Mouse (Mus musculus) thymus, postnatal 25 days (tissue): ENCODE data around the gene Rbm20.
"Not testable (repeated sequence)": the region's sequence is repeated elsewhere in the genome, so short reads cannot be mapped to it uniquely, and the experiment has no call there.

Source experiments
- DNase-seq: peaks from one replicate; pipeline ENCODE4 v3.0.0; 2022

Rbm20 gene

GRCm38 (mm10) chr19:53676718-53677634 lies at the start of gene Rbm20:
Gene Rbm20, plus strand, starts transcription at chr19:53677306.
- DNase-seq, result peak; percentile 38

GRCm38 (mm10) chr19:53638041-53638440 lies 39.1 kb upstream of the Rbm20 start:
- DNase-seq, result no peak

DNA sequence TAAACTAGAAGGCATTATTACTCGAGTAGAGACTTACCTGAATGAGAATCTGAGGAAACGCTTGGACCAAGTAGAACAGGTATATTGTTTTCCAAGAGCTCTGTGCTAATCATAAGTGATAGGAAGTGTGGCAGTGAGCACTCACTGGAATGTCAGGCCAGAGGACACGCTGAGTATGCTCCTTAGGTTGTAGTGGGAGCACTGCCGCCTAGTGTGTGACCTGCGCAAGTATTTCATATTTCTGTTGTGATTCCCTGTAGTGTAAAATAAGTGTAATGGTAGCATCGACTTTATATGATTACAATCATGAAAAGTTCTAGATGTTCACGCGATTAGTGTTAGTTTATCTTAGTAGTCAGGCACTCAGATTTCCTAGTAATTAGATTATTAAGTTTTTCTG lies 38.4 kb upstream of the Rbm20 start:
- no peak for DNase-seq

DNA sequence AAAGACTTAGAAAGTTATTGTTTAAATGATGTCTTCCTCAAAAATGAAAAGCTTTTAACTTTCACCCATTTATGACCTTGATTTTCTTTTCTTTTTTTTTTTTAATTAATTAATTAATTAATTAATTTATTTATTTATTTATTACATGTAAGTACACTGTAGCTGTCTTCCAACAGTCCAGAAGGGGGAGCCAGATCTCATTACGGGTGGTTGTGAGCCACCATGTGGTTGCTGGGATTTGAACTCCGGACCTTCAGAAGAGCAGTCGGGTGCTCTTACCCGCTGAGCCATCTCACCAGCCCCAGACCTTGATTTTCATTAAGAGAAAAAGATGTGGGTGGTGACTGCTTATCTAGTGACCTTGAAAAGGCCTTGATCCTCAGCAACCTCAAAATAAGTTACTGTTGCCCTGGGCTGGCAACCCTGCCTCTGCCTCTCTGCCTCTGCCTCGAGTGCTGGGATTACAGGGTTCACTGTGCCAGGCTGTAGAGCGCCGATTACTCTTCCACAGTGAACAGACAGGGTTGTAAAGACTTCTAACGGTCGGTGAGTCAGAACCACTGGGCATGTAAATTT lies 33.0 kb upstream of the Rbm20 start:
- DNase-seq, result no peak

DNA sequence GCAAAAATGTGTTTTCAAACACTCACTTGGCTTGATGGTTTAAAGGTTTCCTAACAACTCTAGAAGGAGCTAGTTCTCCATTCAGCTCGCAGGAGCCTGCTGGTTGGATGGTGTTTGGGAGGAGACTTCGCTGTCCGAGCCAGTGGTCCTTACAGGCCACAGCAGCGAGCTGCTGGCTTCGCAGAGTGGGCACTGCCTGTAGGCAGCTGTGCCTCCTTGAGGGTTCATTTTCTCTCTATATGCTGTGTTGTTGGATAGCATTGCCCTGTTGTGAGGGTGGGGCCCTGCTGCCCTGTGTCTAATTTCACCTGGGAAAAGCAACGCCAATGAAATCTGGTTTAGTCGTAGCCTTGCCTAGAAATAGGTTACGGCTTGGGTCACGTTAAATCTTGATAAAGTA lies 29.8 kb upstream of the Rbm20 start:
- no peak for DNase-seq

GRCm38 (mm10) chr19:53648056-53648455 lies 29.1 kb upstream of the Rbm20 start:
- DNase-seq, result no peak

GRCm38 (mm10) chr19:53648802-53649236 lies 28.3 kb upstream of the Rbm20 start:
- peak; percentile 66 for DNase-seq

DNA sequence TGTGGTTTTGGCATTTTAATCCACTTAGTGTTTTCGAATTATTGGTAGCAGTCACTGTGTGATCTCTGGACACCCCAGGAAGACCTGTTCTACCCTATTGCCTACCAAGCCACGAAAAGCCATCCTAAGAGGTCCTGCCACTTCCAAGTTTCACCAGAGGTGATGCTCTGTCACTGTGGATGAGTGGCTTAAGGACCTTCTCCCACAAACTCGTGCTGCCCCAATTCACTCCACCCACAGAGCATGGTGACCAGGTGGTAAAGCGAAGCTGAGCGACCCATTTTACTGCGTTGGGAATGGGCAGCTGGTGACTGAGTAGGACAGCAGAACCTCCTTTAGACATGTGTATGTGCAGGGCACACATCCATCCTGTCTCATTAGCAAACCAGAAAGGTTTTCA lies 27.7 kb upstream of the Rbm20 start:
- no peak for DNase-seq

DNA sequence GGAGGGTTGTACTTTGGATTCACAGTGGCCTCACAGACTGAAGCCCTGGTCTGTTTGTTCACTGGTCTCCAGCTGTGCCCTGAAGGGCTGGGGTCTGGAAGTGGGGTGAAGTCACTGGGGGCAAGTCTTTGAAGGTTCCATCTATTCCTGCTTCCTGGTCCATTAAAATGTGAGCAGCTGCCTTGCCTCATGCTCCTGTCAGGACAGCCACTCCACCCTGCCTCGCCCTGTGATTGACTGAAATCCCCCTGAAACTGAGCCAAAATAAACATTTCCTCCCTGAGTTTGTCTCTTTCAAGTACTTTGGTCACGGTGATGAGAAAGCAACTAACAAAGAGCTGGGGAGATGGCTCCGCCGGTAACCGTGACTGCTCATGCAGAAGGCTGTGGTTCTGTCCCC lies 27.3 kb upstream of the Rbm20 start:
- no peak for DNase-seq

- DNase-seq, result no peak
Observed at GRCm38 (mm10) chr19:53650921-53651320, 26.2 kb upstream of the Rbm20 start.

GRCm38 (mm10) chr19:53652267-53652666 lies 24.8 kb upstream of the Rbm20 start:
- no peak for DNase-seq

GRCm38 (mm10) chr19:53653624-53654467 lies 23.3 kb upstream of the Rbm20 start:
- DNase-seq, result no peak

- DNase-seq, result not testable (repeated sequence)
Observed at GRCm38 (mm10) chr19:53656443-53656842, 20.7 kb upstream of the Rbm20 start.

GRCm38 (mm10) chr19:53657437-53657836 lies 19.7 kb upstream of the Rbm20 start:
- DNase-seq, result no peak

- no peak for DNase-seq
Observed at GRCm38 (mm10) chr19:53660722-53661420, 16.2 kb upstream of the Rbm20 start.

- no peak for DNase-seq
Observed at GRCm38 (mm10) chr19:53661938-53662722, 15.0 kb upstream of the Rbm20 start.

GRCm38 (mm10) chr19:53664831-53665230 lies 12.3 kb upstream of the Rbm20 start:
- DNase-seq, result no peak

DNA sequence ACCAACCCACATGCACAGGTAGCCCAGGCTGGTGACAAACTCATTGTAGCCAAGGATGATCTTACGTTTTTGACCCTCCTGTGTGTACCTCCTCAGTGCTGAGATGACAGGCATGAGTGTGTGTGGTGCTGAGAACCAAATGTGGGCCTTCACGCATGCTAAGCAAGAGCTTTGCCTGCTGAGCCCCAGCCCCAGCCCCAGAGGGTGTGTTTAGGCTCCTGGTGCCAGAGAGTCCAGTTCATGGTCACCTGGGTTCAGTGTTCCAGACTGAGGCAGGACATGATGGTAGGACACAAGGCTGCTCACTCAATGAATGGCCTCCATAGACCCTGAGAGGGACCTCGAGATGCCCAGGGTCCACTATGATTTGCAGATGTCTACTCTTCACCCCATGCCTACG lies 11.7 kb upstream of the Rbm20 start:
- DNase-seq, result no peak

DNA sequence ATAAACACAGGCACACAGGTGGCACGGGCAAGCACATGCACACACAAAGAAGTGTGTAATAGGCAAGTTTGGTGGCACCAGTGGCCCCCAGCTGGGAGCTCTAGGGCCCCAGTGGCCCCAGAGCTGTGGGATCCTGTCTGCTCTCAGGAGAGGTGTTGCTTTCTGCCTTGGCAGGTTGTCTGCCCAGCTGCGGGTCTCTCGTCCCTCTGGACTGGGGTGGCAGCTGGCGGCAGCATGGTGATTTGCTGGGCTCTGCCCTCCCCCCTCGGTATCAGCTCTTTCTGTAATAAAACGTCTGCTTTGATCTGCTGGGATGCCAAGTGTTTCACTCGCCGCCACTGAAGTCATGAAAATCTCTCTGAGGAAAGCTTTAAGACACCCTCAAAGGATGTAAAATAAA lies 10.4 kb upstream of the Rbm20 start:
- DNase-seq, result no peak

DNA sequence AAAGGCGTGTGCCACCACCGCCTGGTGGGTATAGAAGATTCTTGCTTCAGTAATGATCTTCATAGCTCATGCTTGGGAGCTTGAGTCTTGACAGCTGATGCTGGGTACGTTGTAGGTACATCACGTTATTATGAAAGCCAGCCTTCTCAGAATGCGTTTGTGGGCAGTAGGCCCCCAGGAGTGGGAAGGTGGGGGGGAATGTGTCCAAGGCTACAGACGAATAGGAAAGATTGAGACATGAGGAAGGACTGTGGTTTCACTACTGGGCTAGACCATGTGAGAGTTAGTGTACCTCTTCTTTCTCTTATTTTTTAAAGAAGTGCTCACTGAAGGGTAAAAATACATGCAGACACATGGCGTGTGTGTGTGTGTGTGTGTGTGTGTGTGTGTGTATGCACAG lies 8.3 kb upstream of the Rbm20 start:
- no peak for DNase-seq

GRCm38 (mm10) chr19:53670625-53671141 lies 6.4 kb upstream of the Rbm20 start:
- DNase-seq, result no peak

DNA sequence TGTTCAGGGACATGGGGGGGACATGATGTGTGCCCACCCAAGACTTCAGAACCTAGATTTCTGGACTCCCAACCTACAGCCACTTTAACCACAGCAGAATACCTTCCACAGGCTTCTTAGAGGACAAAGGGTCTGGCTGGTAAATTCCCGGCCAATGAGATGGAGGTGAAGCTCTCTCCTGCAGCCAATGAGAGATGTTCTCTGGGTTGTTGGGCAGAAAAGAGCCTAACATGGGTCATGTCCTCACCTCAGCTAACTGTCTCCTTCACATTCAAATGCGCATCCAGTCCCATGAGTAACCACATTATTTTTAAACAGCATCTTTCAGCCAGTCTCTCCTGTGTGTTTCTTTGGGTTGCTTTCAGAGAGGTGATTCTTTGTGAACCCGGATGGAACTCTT lies 5.7 kb upstream of the Rbm20 start:
- DNase-seq, result no peak
